Mouse (Mus musculus): Measurements from ENCODE around the gene Smndc1. TPM values are rescaled to one million over a fixed set of nuclear protein-coding genes. Genes with fewer than 3 reads are reported as not detected.

The Smndc1 gene
- polyA plus RNA-seq, 1 experiment from 2014 or later = 35.9 TPM

DNA sequence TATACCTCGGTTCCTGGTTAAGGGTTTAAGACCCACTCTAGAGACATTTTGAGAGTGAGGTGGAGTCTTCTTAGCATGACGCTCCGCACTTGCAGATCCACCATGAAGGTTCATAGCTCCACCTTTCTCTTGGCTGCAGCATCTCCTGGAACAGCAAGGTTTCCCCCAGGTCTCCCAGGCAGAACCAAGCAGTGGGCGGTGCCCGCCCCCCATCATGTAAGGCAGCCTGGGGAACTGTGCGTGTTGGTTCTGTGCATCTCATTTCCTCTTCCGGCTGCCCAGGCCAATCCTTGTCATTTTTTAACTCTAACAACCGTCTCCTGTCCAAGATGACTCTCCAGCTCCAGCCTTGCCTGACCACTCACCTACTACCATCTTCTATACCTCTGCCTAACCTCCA lies 35.4 kb upstream of the Smndc1 start:
- Histone ChIP-seq H3K27me3 (ENCODE audit: control insufficient read depth, insufficient read depth, low read length) (no peaks in the 10 kb centered on the region), H3K4me1 (ENCODE audit: control insufficient read depth, insufficient read depth, low read length) (peaks cover 15% of the 10 kb centered on the region; the same call in 1 of the 2 replicates), H3K36me3 (ENCODE audit: control insufficient read depth, insufficient read depth, low read length) (no peaks in the 10 kb centered on the region), H3K9ac (ENCODE audit: low read length) (no peak overlapping the region), H3K4me2 (ENCODE audit: low read depth, low read length) (no peak overlapping the region), H3K4me3 (replicated peaks; ENCODE audit: low read length) (no peak overlapping the region), H3K27ac (ENCODE audit: low read length) (no peak overlapping the region), H3K9me3 (replicated peaks; ENCODE audit: control insufficient read depth, low read length) (no peaks in the 10 kb centered on the region)
- 87% methylated on average over 8 of the region's 8 CpGs for WGBS
- ATAC-seq (ENCODE audit: insufficient read depth, low FRiP score) = no peak

DNA sequence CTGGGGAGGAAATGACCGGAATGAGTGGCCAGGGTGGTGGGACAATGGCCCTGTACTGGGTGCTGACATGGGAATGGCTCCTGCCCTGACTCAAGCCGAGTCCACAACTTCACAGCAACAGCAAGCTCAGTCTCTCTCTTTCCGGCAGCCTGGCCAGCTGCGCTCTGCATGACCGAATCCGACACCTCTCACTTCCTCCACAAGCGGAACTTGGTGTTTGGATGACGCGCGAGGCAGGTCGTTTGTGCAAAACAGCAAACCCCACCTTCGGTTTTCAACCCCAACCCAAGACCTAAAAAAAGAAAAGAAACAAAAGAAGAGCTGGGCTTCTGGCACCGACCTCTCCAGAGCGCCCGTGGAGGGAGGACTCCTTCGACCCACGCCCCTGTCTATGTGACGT lies 34.3 kb upstream of the Smndc1 start:
- H3K36me3 ChIP-seq (ENCODE audit: control insufficient read depth, insufficient read depth, low read length) = no peaks in the 10 kb centered on the region
- H3K27me3 ChIP-seq (ENCODE audit: control insufficient read depth, insufficient read depth, low read length) = no peaks in the 10 kb centered on the region
- 0 out of 2 replicates have a peak overlapping the region, but pooled peaks have one; percentile 0 for H3K4me2 ChIP-seq (ENCODE audit: low read depth, low read length)
- H3K4me1 ChIP-seq (ENCODE audit: control insufficient read depth, insufficient read depth, low read length) = peaks cover 18% of the 10 kb centered on the region; the same call in 1 of the 2 replicates
- no peak for ATAC-seq (ENCODE audit: insufficient read depth, low FRiP score)
- no peaks in the 10 kb centered on the region for H3K9me3 ChIP-seq (replicated peaks; ENCODE audit: control insufficient read depth, low read length)
- no peak overlapping the region for H3K9ac ChIP-seq (ENCODE audit: low read length)
- no peak overlapping the region for H3K4me3 ChIP-seq (replicated peaks; ENCODE audit: low read length)
- no peak overlapping the region for H3K27ac ChIP-seq (ENCODE audit: low read length)
- WGBS = 50% methylated on average over 18 of the region's 18 CpGs

DNA sequence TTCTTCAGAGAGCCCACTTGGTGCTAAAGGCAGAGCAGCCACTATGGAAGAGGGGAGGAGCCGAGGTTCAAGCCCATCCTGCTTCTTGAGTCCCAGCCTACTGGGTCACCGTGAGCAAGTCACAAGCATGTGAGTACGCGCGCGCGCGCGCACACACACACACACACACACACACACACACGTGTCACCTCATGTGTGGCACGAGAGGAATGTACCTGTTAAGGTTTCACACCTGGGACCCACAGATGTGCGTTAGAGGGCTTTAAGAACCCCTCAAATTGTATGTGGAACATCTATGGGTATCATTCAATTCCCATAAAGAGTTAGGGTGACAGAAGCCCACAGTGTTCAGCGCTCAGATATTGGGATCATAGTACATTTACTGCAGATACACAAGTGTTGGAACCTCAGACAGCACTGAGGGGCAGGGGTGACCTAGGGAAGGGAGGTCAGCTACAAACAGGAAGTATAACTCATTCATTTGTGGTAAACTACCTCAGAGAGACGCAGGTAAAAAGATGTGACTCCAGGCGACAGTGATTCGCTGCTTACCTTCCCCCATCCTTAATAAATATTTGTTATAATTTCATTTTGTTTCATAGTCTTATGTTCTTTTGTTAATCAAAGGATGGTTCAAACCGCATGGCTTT lies 33.6 kb upstream of the Smndc1 start:
- no peak for ATAC-seq (ENCODE audit: insufficient read depth, low FRiP score)
- Histone ChIP-seq H3K36me3 (ENCODE audit: control insufficient read depth, insufficient read depth, low read length) (no peaks in the 10 kb centered on the region), H3K4me2 (ENCODE audit: low read depth, low read length) (0 out of 2 replicates have a peak overlapping the region, but pooled peaks have one; percentile 6), H3K9ac (ENCODE audit: low read length) (no peak overlapping the region), H3K9me3 (replicated peaks; ENCODE audit: control insufficient read depth, low read length) (no peaks in the 10 kb centered on the region), H3K27me3 (ENCODE audit: control insufficient read depth, insufficient read depth, low read length) (no peaks in the 10 kb centered on the region), H3K4me1 (ENCODE audit: control insufficient read depth, insufficient read depth, low read length) (peaks cover 18% of the 10 kb centered on the region; the same call in 1 of the 2 replicates), H3K4me3 (replicated peaks; ENCODE audit: low read length) (no peak overlapping the region), H3K27ac (ENCODE audit: low read length) (no peak overlapping the region)
- WGBS = 60% methylated on average over 17 of the region's 17 CpGs

DNA sequence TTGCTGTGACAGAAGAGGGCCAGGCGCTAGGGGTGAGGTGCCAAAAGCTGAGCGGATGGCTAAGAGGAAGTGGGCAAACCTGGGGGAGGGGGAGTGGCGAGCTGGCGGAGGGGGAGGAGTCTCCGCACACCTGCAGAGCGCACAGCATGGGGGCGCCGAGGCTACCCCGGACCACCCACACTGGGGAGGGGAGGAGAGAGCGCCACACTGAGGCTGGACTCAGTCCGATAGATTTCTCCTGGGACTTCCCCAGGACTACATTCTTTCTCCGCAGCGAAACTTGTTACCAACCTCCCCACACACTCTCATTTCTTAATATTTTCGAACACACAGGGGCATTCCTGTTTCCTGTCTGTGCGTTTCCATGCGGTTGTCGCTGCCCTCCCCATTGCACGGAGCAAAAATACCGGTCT lies 33.0 kb upstream of the Smndc1 start:
- Histone ChIP-seq H3K4me1 (ENCODE audit: control insufficient read depth, insufficient read depth, low read length) (peaks cover 18% of the 10 kb centered on the region; the same call in 1 of the 2 replicates), H3K36me3 (ENCODE audit: control insufficient read depth, insufficient read depth, low read length) (no peaks in the 10 kb centered on the region), H3K9me3 (replicated peaks; ENCODE audit: control insufficient read depth, low read length) (no peaks in the 10 kb centered on the region), H3K9ac (ENCODE audit: low read length) (no peak overlapping the region), H3K4me3 (replicated peaks; ENCODE audit: low read length) (no peak overlapping the region), H3K27me3 (ENCODE audit: control insufficient read depth, insufficient read depth, low read length) (no peaks in the 10 kb centered on the region), H3K4me2 (ENCODE audit: low read depth, low read length) (0 out of 2 replicates have a peak overlapping the region, but pooled peaks have one; percentile 6), H3K27ac (ENCODE audit: low read length) (no peak overlapping the region)
- no peak for ATAC-seq (ENCODE audit: insufficient read depth, low FRiP score)
- 21% methylated on average over 19 of the region's 19 CpGs for WGBS

DNA sequence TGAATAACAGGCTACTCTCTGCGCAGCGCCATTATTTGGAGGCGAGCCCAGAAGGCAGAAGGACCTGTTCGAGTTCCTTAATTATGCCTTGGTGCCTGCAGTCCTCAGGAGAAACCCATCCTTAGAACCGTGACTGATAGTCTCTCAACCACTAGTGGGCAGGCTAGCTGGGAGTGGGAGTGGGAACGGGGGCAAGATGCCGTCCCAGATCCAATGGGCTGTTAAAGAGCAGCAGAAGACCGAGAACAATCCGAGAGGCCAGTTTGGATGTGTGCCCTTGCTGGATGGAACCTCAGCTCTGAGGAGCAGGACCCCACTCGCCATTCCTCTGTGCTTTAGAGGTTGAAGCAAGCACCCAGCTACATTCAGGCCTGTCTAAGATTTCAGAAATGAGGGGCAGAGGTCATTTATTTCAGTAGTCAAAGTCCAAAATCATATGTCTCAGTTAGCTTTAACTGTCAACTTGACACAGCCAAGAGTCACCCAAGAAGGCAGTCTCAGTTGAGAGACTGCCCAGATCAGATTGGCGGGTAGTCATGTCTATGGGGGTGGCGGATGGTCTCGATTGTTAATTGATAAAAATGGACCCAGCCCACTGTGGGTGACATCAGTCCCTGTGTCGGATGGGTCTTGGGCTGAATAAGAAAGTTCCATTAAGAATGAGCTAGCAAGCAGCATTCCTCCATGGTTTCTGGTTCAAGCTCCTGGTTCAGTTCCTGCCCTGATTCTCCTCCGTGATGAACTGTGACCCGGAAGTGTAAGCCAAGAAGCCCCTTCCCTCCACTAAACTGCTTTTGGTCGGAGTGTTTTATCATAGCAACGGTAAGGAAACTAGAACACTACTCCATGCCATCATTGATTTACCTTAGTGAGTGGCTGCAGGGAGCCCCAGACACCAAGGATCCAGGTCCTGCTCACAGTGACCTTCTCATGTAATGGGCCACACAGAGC lies 32.3 kb upstream of the Smndc1 start:
- Histone ChIP-seq H3K9me3 (replicated peaks; ENCODE audit: control insufficient read depth, low read length) (no peaks in the 10 kb centered on the region), H3K36me3 (ENCODE audit: control insufficient read depth, insufficient read depth, low read length) (no peaks in the 10 kb centered on the region), H3K27me3 (ENCODE audit: control insufficient read depth, insufficient read depth, low read length) (no peaks in the 10 kb centered on the region), H3K4me3 (replicated peaks; ENCODE audit: low read length) (no peak overlapping the region), H3K4me1 (ENCODE audit: control insufficient read depth, insufficient read depth, low read length) (peaks cover 17% of the 10 kb centered on the region; the same call in 1 of the 2 replicates), H3K27ac (ENCODE audit: low read length) (no peak overlapping the region), H3K9ac (ENCODE audit: low read length) (no peak overlapping the region), H3K4me2 (ENCODE audit: low read depth, low read length) (no peak overlapping the region)
- ATAC-seq (ENCODE audit: insufficient read depth, low FRiP score) = no peak
- 58% methylated on average over 18 of the region's 18 CpGs for WGBS

DNA sequence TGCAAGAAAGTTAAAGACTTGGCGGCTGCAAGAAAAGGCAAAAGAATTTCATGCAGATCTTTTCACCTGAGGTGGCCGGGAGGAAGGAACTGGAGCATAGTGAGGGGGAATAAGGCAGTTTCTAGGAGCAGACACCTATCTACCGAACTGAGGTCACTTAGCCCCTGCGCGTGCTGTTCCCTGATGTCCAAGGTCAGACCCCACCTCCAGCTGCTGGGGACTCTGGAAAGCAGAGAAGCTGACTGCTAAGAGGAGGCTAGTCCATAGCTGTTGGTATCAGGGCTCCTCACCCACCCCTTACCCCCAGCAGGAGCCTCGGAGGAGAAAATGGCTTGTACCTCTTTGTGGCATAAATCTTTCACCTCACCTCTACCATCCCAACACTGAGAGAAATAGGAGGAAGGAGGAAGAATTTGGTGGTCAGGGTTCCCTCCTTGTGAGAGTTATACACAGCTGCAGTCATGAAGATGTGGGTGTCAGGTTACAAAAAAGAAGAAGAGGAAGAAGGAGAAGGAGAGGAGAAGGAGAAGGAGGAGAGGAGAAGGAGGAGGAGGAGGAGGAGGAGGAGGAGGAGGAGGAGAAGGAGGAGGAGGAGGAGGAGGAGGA lies 31.3 kb upstream of the Smndc1 start:
- Histone ChIP-seq H3K27ac (ENCODE audit: low read length) (peak overlapping the region; percentile 49), H3K9me3 (replicated peaks; ENCODE audit: control insufficient read depth, low read length) (no peaks in the 10 kb centered on the region), H3K4me2 (ENCODE audit: low read depth, low read length) (peak overlapping the region; percentile 91), H3K36me3 (ENCODE audit: control insufficient read depth, insufficient read depth, low read length) (no peaks in the 10 kb centered on the region), H3K4me3 (replicated peaks; ENCODE audit: low read length) (peak overlapping the region; percentile 51), H3K27me3 (ENCODE audit: control insufficient read depth, insufficient read depth, low read length) (no peaks in the 10 kb centered on the region), H3K9ac (ENCODE audit: low read length) (peak overlapping the region; percentile 56; the same call in 1 of the 2 replicates), H3K4me1 (ENCODE audit: control insufficient read depth, insufficient read depth, low read length) (peaks cover 10% of the 10 kb centered on the region; the same call in 1 of the 2 replicates)
- peak; percentile 5; the same call in 1 of the 2 replicates for ATAC-seq (ENCODE audit: insufficient read depth, low FRiP score)
- 0% methylated on average over 6 of the region's 6 CpGs for WGBS

DNA sequence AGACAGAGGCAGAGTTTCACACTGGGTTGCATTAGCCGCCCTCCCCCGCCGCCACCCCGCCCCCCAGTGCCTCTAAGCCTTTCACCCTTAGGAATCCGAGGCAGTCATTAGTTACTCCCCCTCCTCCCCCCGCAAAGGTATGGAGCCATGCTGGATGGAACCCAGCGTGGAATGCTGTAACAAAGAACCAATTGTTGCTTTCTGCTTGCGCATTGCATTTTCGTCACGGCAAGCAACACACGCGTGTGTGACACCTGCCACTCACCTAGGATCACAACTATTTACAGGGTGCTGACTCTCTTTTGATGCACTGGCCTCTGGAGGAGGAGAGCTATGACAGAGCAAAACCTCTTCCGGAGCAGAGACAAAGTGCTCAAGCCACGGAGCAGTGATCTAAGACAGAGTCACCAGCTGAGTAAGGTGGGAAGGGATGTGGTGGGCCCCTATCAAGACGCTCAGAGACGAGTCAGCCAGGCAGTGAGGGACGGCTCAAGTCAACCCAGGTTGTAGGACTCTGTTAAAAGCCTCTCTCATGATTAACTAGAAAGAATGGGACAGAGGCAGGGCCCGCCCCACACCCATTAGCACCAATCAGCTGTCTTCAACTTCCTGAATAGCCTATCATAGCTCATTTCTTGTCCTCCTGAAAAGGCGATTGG lies 30.7 kb upstream of the Smndc1 start:
- Histone ChIP-seq H3K4me2 (ENCODE audit: low read depth, low read length) (peak overlapping the region; percentile 91), H3K36me3 (ENCODE audit: control insufficient read depth, insufficient read depth, low read length) (no peaks in the 10 kb centered on the region), H3K9ac (ENCODE audit: low read length) (peak overlapping the region; percentile 73), H3K4me3 (replicated peaks; ENCODE audit: low read length) (peak overlapping the region; percentile 51), H3K27ac (ENCODE audit: low read length) (peak overlapping the region; percentile 84), H3K27me3 (ENCODE audit: control insufficient read depth, insufficient read depth, low read length) (no peaks in the 10 kb centered on the region), H3K4me1 (ENCODE audit: control insufficient read depth, insufficient read depth, low read length) (peaks cover 10% of the 10 kb centered on the region; the same call in 1 of the 2 replicates), H3K9me3 (replicated peaks; ENCODE audit: control insufficient read depth, low read length) (no peaks in the 10 kb centered on the region)
- 2% methylated on average over 19 of the region's 19 CpGs for WGBS
- ATAC-seq (ENCODE audit: insufficient read depth, low FRiP score) = peak; percentile 95

DNA sequence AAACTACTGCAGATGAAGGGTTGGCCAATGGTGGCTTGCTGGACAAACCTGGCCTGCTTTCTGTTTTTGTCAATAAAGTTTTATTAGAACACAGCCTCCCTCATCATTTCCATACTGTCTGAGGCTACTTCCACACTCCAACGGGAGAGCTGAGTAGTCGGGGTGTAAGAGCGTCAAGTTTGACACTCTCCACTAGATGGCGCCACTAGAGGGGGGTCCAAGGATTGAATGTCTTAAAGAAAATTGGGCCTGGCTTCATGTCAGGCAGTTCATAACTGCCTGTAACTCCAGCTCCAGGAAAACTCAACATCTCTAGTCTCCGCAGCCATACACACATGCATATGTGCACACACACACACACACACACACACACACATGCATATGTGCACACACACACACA lies 29.5 kb upstream of the Smndc1 start:
- 49% methylated on average over 5 of the region's 5 CpGs for WGBS
- H3K4me2 ChIP-seq (ENCODE audit: low read depth, low read length) = no peak overlapping the region
- H3K27me3 ChIP-seq (ENCODE audit: control insufficient read depth, insufficient read depth, low read length) = no peaks in the 10 kb centered on the region
- H3K9ac ChIP-seq (ENCODE audit: low read length) = no peak overlapping the region
- no peaks in the 10 kb centered on the region for H3K9me3 ChIP-seq (replicated peaks; ENCODE audit: control insufficient read depth, low read length)
- no peak for ATAC-seq (ENCODE audit: insufficient read depth, low FRiP score)
- no peak overlapping the region for H3K4me3 ChIP-seq (replicated peaks; ENCODE audit: low read length)
- peaks cover 10% of the 10 kb centered on the region; the same call in 1 of the 2 replicates for H3K4me1 ChIP-seq (ENCODE audit: control insufficient read depth, insufficient read depth, low read length)
- no peak overlapping the region for H3K27ac ChIP-seq (ENCODE audit: low read length)
- H3K36me3 ChIP-seq (ENCODE audit: control insufficient read depth, insufficient read depth, low read length) = no peaks in the 10 kb centered on the region

Data from stomach, embryonic 16.5 days (tissue).